ENCODE assay signal across 19 mouse cellular contexts in the genomic region with DNA sequence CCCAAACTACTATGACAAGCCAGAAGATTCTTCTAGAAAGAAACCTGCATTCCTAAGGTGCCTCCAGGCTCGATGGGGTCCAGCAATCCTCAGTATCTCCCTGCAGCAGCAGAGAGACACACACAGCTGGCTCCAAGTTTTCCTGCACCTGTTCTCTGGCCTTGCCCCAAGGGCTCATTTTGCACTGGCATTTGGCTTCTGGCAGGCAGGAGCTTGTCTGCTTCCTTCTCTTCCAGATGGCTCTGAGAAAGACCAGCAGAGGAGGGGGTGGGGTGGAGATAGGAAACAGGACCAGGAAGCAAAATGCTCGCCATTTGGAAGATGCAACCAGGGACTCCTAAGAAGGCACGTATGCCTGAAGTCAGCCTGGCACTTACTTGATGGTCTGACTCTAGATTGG. TPM values are rescaled to one million over a fixed set of nuclear protein-coding genes. Genes with fewer than 3 reads are reported as not detected.
A peak's percentile ranks its signal among the peaks of the same experiment; 100 is the strongest.
DNase-seq lines count a peak whose midpoint lies in the region; ATAC-seq lines count a peak whose summit lies in the region.
"Had no signal": no experiment of that assay in that cellular context is flagged by ENCODE, and none has a peak within 500 bp of the region (broad histone marks: within the 10 kb centered on the region; RNA-seq: fewer than 3 reads in every experiment).

No protein-coding gene starts in this region.

- no peak overlapping the region for H3K9ac ChIP-seq in hindbrain, embryonic 15.5 days
- H3K9ac ChIP-seq in hindbrain, embryonic 14.5 days: no peak overlapping the region
- H3K9ac ChIP-seq: embryonic facial prominence, embryonic 12.5 days; heart, embryonic 12.5 days; liver, embryonic 13.5 days had no signal

- H3K36me3 ChIP-seq in hindbrain, embryonic 15.5 days: no peaks in the 10 kb centered on the region
- no peaks in the 10 kb centered on the region for H3K36me3 ChIP-seq in hindbrain, embryonic 14.5 days (replicated peaks; ENCODE audit: control insufficient read depth, insufficient read depth)
- H3K36me3 ChIP-seq: embryonic facial prominence, embryonic 12.5 days; forebrain, embryonic 10.5 days; G1E; heart, embryonic 12.5 days; liver, embryonic 13.5 days had no signal

- peaks cover 24% of the 10 kb centered on the region for H3K4me1 ChIP-seq in hindbrain, embryonic 15.5 days (replicated peaks)
- H3K4me1 ChIP-seq in hindbrain, embryonic 14.5 days (replicated peaks; ENCODE audit: control insufficient read depth, insufficient read depth, low read length): peaks cover 26% of the 10 kb centered on the region
- H3K4me1 ChIP-seq: heart, embryonic 12.5 days; liver, embryonic 13.5 days; megakaryocyte, embryonic 14.5 days had no signal

- H3K27me3 ChIP-seq in hindbrain, embryonic 15.5 days: no peaks in the 10 kb centered on the region
- no peaks in the 10 kb centered on the region for H3K27me3 ChIP-seq in hindbrain, embryonic 14.5 days (ENCODE audit: control insufficient read depth, insufficient read depth, low read length)
- H3K27me3 ChIP-seq: embryonic facial prominence, embryonic 12.5 days; heart, embryonic 12.5 days; liver, embryonic 13.5 days; megakaryocyte, embryonic 14.5 days had no signal

- peak; percentile 31; the same call in 1 of the 2 replicates for ATAC-seq in hindbrain, embryonic 15.5 days (ENCODE audit: low FRiP score, low read depth)
- ATAC-seq in hindbrain, embryonic 14.5 days (ENCODE audit: low FRiP score): no peak
- peak; percentile 37; the same call in 1 of the 2 replicates for ATAC-seq in cerebellum, adult (ENCODE audit: insufficient number of reproducible peaks, low FRiP score, low TSS enrichment)
- ATAC-seq: intestine, embryonic 16.5 days; lung, postnatal 0 days had no signal

- H3K4me3 ChIP-seq in hindbrain, embryonic 15.5 days: no peak overlapping the region
- no peak overlapping the region for H3K4me3 ChIP-seq in hindbrain, embryonic 14.5 days (replicated peaks; ENCODE audit: low read length)
- H3K4me3 ChIP-seq: embryonic facial prominence, embryonic 12.5 days; forebrain, embryonic 10.5 days; heart, embryonic 12.5 days; liver, embryonic 13.5 days; megakaryocyte, embryonic 14.5 days had no signal

- no peaks in the 10 kb centered on the region for H3K9me3 ChIP-seq in hindbrain, embryonic 15.5 days
- no peaks in the 10 kb centered on the region for H3K9me3 ChIP-seq in hindbrain, embryonic 14.5 days (ENCODE audit: control insufficient read depth, low read length)
- H3K9me3 ChIP-seq: embryonic facial prominence, embryonic 12.5 days; forebrain, embryonic 10.5 days; heart, embryonic 12.5 days; liver, embryonic 13.5 days had no signal

- no peak overlapping the region for H3K27ac ChIP-seq in hindbrain, embryonic 15.5 days (replicated peaks)
- H3K27ac ChIP-seq in hindbrain, embryonic 14.5 days: no peak overlapping the region
- H3K27ac ChIP-seq: embryonic facial prominence, embryonic 12.5 days; forebrain, embryonic 10.5 days; liver, embryonic 13.5 days had no signal

- intact Hi-C loops in gastrocnemius, postnatal 14 days (cut with DNase I; ENCODE audit: low total_unique reads): no loop called here

- no peak for DNase-seq in hindbrain, embryonic 14.5 days (ENCODE audit: low spot score)
- DNase-seq in cerebellum, adult 8-10 months: peak; percentile 63
- peak; percentile 35 for DNase-seq in gastrocnemius, postnatal 14 days
- DNase-seq in thymus, postnatal 0 days (ENCODE audit: low spot score): no peak
- no peak for DNase-seq in thymus, postnatal 25 days
- DNase-seq: adrenal gland, postnatal 36 days; heart, postnatal 4 days; kidney, postnatal 4 days; layer of hippocampus, postnatal 36 days; liver, embryonic 13.5 days had no signal

- H3K4me2 ChIP-seq in hindbrain, embryonic 15.5 days: no peak overlapping the region
- H3K4me2 ChIP-seq in hindbrain, embryonic 14.5 days (replicated peaks): no peak overlapping the region
- H3K4me2 ChIP-seq: embryonic facial prominence, embryonic 12.5 days; heart, embryonic 12.5 days; liver, embryonic 13.5 days had no signal

- 67% methylated on average over 3 of the region's 3 CpGs for WGBS in hindbrain, embryonic 15.5 days
- 59% methylated on average over 3 of the region's 3 CpGs for WGBS in hindbrain, embryonic 14.5 days

RNA-seq across cellular contexts. Expression of a gene that starts 15.1 kb away (rescaled TPM):
- polyA plus RNA-seq in hindbrain, embryonic 15.5 days (2015; fragmentation: Nextera tagmentation; extraction: Ambion mirVana): 12.0 and 14.1 TPM in 2 replicates
- 13.4 and 15.3 TPM in 2 replicates for polyA plus RNA-seq in hindbrain, embryonic 14.5 days (2014; fragmentation: Nextera tagmentation; extraction: Ambion mirVana)
- total RNA-seq in gastrocnemius, postnatal 14 days (2021): 1 to 10 TPM; 2.4 to 2.5 TPM
- polyA plus RNA-seq in thymus, postnatal 0 days (2015; fragmentation: Nextera tagmentation; extraction: Ambion mirVana): 0.54 and 0.70 TPM in 2 replicates
- polyA plus RNA-seq: G1E had no signal

Comparison
In these comparisons a context has a peak if more than half of its experiments do, and no peak if none do; other contexts are left out.
1. DNase-seq: peak in cerebellum, adult 8-10 months (single experiment) and gastrocnemius, postnatal 14 days (single experiment); none in hindbrain, embryonic 14.5 days (single experiment), thymus, postnatal 0 days (single experiment) and thymus, postnatal 25 days (single experiment).